Mouse (Mus musculus): ENCODE measurements around the gene Syt12. TPM values are rescaled to one million over a fixed set of nuclear protein-coding genes. Genes with fewer than 3 reads are reported as not detected.

Gene Syt12
- polyA plus RNA-seq, 1 experiment from 2014 or later = 0.23 TPM

- no peaks in the 10 kb centered on the region for H3K9me3 ChIP-seq (ENCODE audit: control insufficient read depth)
- H3K36me3 ChIP-seq (ENCODE audit: control insufficient read depth, insufficient read depth) = no peaks in the 10 kb centered on the region
- no peak overlapping the region for H3K27ac ChIP-seq (ENCODE audit: low read depth, low read length)
- 66% methylated on average over 9 of the region's 9 CpGs for WGBS
- ATAC-seq = no peak
- H3K4me2 ChIP-seq (replicated peaks; ENCODE audit: low read depth) = no peak overlapping the region
- H3K4me1 ChIP-seq (replicated peaks; ENCODE audit: control insufficient read depth, insufficient read depth, low read length) = peaks cover 4% of the 10 kb centered on the region; the same call in 1 of the 2 replicates
- no peak overlapping the region for H3K9ac ChIP-seq (ENCODE audit: low read depth, low read length)
- no peak for TF ChIP-seq CTCF (IDR thresholded peaks at IDR 0.05; ENCODE audit: low read depth)
- no peak overlapping the region for H3K4me3 ChIP-seq (ENCODE audit: low read depth, low read length)
- H3K27me3 ChIP-seq (replicated peaks; ENCODE audit: control insufficient read depth, insufficient read depth, low read length) = no peaks in the 10 kb centered on the region
Measured at GRCm38 (mm10) chr19:4492526-4493296, 15.5 kb upstream of the Syt12 start.

GRCm38 (mm10) chr19:4491080-4491695 is 13.9 kb upstream of the Syt12 start:
- ATAC-seq = no peak
- Histone ChIP-seq H3K27me3 (replicated peaks; ENCODE audit: control insufficient read depth, insufficient read depth, low read length) (no peaks in the 10 kb centered on the region), H3K36me3 (ENCODE audit: control insufficient read depth, insufficient read depth) (no peaks in the 10 kb centered on the region), H3K9ac (ENCODE audit: low read depth, low read length) (no peak overlapping the region), H3K27ac (ENCODE audit: low read depth, low read length) (no peak overlapping the region), H3K4me3 (ENCODE audit: low read depth, low read length) (no peak overlapping the region), H3K9me3 (ENCODE audit: control insufficient read depth) (no peaks in the 10 kb centered on the region), H3K4me1 (replicated peaks; ENCODE audit: control insufficient read depth, insufficient read depth, low read length) (no peaks in the 10 kb centered on the region), H3K4me2 (replicated peaks; ENCODE audit: low read depth) (no peak overlapping the region)
- WGBS = 70% methylated on average over 10 of the region's 10 CpGs
- peak; percentile 30; the same call in 1 of the 2 replicates for TF ChIP-seq CTCF (IDR thresholded peaks at IDR 0.05; ENCODE audit: low read depth)

GRCm38 (mm10) chr19:4487877-4488276 is 10.6 kb upstream of the Syt12 start:
- no peaks in the 10 kb centered on the region for H3K27me3 ChIP-seq (replicated peaks; ENCODE audit: control insufficient read depth, insufficient read depth, low read length)
- H3K4me2 ChIP-seq (replicated peaks; ENCODE audit: low read depth) = no peak overlapping the region
- 79% methylated on average over 2 of the region's 2 CpGs for WGBS
- no peak for TF ChIP-seq CTCF (IDR thresholded peaks at IDR 0.05; ENCODE audit: low read depth)
- no peak overlapping the region for H3K27ac ChIP-seq (ENCODE audit: low read depth, low read length)
- H3K4me3 ChIP-seq (ENCODE audit: low read depth, low read length) = no peak overlapping the region
- no peaks in the 10 kb centered on the region for H3K9me3 ChIP-seq (ENCODE audit: control insufficient read depth)
- no peaks in the 10 kb centered on the region for H3K4me1 ChIP-seq (replicated peaks; ENCODE audit: control insufficient read depth, insufficient read depth, low read length)
- H3K36me3 ChIP-seq (ENCODE audit: control insufficient read depth, insufficient read depth) = no peaks in the 10 kb centered on the region
- ATAC-seq = no peak
- no peak overlapping the region for H3K9ac ChIP-seq (ENCODE audit: low read depth, low read length)

- Histone ChIP-seq H3K36me3 (ENCODE audit: control insufficient read depth, insufficient read depth) (no peaks in the 10 kb centered on the region), H3K4me3 (ENCODE audit: low read depth, low read length) (no peak overlapping the region), H3K9ac (ENCODE audit: low read depth, low read length) (no peak overlapping the region), H3K27me3 (replicated peaks; ENCODE audit: control insufficient read depth, insufficient read depth, low read length) (no peaks in the 10 kb centered on the region), H3K4me2 (replicated peaks; ENCODE audit: low read depth) (no peak overlapping the region), H3K27ac (ENCODE audit: low read depth, low read length) (no peak overlapping the region), H3K9me3 (ENCODE audit: control insufficient read depth) (no peaks in the 10 kb centered on the region), H3K4me1 (replicated peaks; ENCODE audit: control insufficient read depth, insufficient read depth, low read length) (no peaks in the 10 kb centered on the region)
- no peak for TF ChIP-seq CTCF (IDR thresholded peaks at IDR 0.05; ENCODE audit: low read depth)
- ATAC-seq = no peak
- 29% methylated on average over 5 of the region's 5 CpGs for WGBS
Measured at GRCm38 (mm10) chr19:4485006-4485405, 7.8 kb upstream of the Syt12 start.

GRCm38 (mm10) chr19:4482111-4482859 is 5.0 kb upstream of the Syt12 start:
- Histone ChIP-seq H3K9ac (ENCODE audit: low read depth, low read length) (no peak overlapping the region), H3K27me3 (replicated peaks; ENCODE audit: control insufficient read depth, insufficient read depth, low read length) (no peaks in the 10 kb centered on the region), H3K4me1 (replicated peaks; ENCODE audit: control insufficient read depth, insufficient read depth, low read length) (0 out of 2 replicates have a peak, but pooled peaks cover under 1% of the 10 kb centered on the region), H3K4me3 (ENCODE audit: low read depth, low read length) (no peak overlapping the region), H3K9me3 (ENCODE audit: control insufficient read depth) (no peaks in the 10 kb centered on the region), H3K36me3 (ENCODE audit: control insufficient read depth, insufficient read depth) (no peaks in the 10 kb centered on the region), H3K4me2 (replicated peaks; ENCODE audit: low read depth) (no peak overlapping the region), H3K27ac (ENCODE audit: low read depth, low read length) (no peak overlapping the region)
- 85% methylated on average over 3 of the region's 3 CpGs for WGBS
- ATAC-seq = no peak
- no peak for TF ChIP-seq CTCF (IDR thresholded peaks at IDR 0.05; ENCODE audit: low read depth)

- no peak for ATAC-seq
- TF ChIP-seq CTCF (IDR thresholded peaks at IDR 0.05; ENCODE audit: low read depth) = no peak
- Histone ChIP-seq H3K4me3 (ENCODE audit: low read depth, low read length) (no peak overlapping the region), H3K9ac (ENCODE audit: low read depth, low read length) (no peak overlapping the region), H3K4me1 (replicated peaks; ENCODE audit: control insufficient read depth, insufficient read depth, low read length) (0 out of 2 replicates have a peak, but pooled peaks cover 4% of the 10 kb centered on the region), H3K27me3 (replicated peaks; ENCODE audit: control insufficient read depth, insufficient read depth, low read length) (peaks cover 9% of the 10 kb centered on the region), H3K4me2 (replicated peaks; ENCODE audit: low read depth) (no peak overlapping the region), H3K27ac (ENCODE audit: low read depth, low read length) (no peak overlapping the region), H3K9me3 (ENCODE audit: control insufficient read depth) (no peaks in the 10 kb centered on the region), H3K36me3 (ENCODE audit: control insufficient read depth, insufficient read depth) (no peaks in the 10 kb centered on the region)
- 27% methylated on average over 4 of the region's 4 CpGs for WGBS
Measured at GRCm38 (mm10) chr19:4481326-4481725, 4.1 kb upstream of the Syt12 start.

Measured in intestine, postnatal 0 days (tissue).